Mouse (Mus musculus): ENCODE measurements around the gene Gsk3b. TPM values are rescaled to one million over a fixed set of nuclear protein-coding genes. Genes with fewer than 3 reads are reported as not detected.

Gene Gsk3b
- total and polyA plus RNA-seq, 3 experiments = 6.1 to 30.8 (median 15.5) TPM

- in situ Hi-C loops (cut with MboI; ENCODE audit: low pct_ligation_motif_present, low pct_unique_long_range_greater_than_20kb, low sequenced_read_pairs) = no loop called here
- H3K9ac ChIP-seq (ENCODE audit: insufficient read depth, low read depth) = no peak overlapping the region
- no peak for TF ChIP-seq ZKSCAN1 (IDR thresholded peaks at IDR 0.05; ENCODE audit: borderline replicate concordance, low read depth, low read length)
- TF ChIP-seq RAD21 (IDR thresholded peaks at IDR 0.05; ENCODE audit: low read depth, low read length) = no peak
- no peak for TF ChIP-seq ELF1 (IDR thresholded peaks at IDR 0.05; ENCODE audit: low read depth, low read length)
- no peak for TF ChIP-seq CHD1 (IDR thresholded peaks at IDR 0.05; ENCODE audit: low read depth, low read length)
- no peak for TF ChIP-seq JUN (IDR thresholded peaks at IDR 0.05; ENCODE audit: insufficient read depth, low read depth, low read length)
- TF ChIP-seq EP300 (IDR thresholded peaks at IDR 0.05; ENCODE audit: low read length) = no peak
- no peak for TF ChIP-seq JUND (conservative IDR thresholded peaks at IDR 0.05; ENCODE audit: low read depth, low read length)
- no peak for TF ChIP-seq TBP (conservative IDR thresholded peaks at IDR 0.05; ENCODE audit: low read depth, low read length)
- no peak for TF ChIP-seq ZMIZ1 (IDR thresholded peaks at IDR 0.05; ENCODE audit: low read depth, low read length)
- TF ChIP-seq E2F4 (IDR thresholded peaks at IDR 0.05; ENCODE audit: insufficient replicate concordance, low read depth, low read length) = no peak
- no peak for TF ChIP-seq MEF2A (IDR thresholded peaks at IDR 0.05; ENCODE audit: borderline replicate concordance, low read depth, low read length)
- TF ChIP-seq MXI1 (IDR thresholded peaks at IDR 0.05; ENCODE audit: low read depth, low read length) = no peak
- TF ChIP-seq MAX (IDR thresholded peaks at IDR 0.05; ENCODE audit: low read length) = no peak
- no peak for TF ChIP-seq MYC (IDR thresholded peaks at IDR 0.05; ENCODE audit: low read depth, low read length)
Measured at GRCm38 (mm10) chr16:38164811-38165591, 76.2 kb downstream of the Gsk3b start.

DNA sequence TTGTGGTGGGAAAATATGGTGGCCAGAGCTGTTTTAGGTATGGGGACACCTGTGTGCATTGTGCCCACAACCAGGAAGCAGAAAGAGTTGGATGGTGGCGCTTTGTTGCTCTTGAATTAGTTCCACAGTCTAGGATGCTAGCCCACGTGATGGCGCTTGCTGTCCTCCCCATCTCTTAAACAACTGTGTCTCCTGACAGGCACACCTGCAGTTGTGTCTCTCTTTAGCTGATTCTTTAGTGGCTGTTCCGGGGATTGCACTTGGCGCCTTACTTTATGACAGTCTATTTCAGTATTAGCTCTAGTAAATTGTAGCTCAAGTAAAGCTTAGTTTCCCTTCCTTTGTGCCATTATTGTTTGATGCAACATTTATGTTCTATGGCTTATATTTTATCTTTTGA is 80.2 kb downstream of the Gsk3b start:
- no peak overlapping the region for H3K4me2 ChIP-seq (ENCODE audit: insufficient read depth, low read depth, poor library complexity, severe bottlenecking)
- H3K9me3 ChIP-seq (replicated peaks; ENCODE audit: low read length) = no peaks in the 10 kb centered on the region
- H3K27me3 ChIP-seq (replicated peaks) = no peaks in the 10 kb centered on the region
- peaks cover 9% of the 10 kb centered on the region for H3K79me2 ChIP-seq (replicated peaks; ENCODE audit: control insufficient read depth, extremely low read depth, insufficient read depth, poor library complexity, severe bottlenecking)
- no peak for DNase-seq (ENCODE audit: extremely low read depth)
- no peak overlapping the region for H3K27ac ChIP-seq (ENCODE audit: insufficient read depth, low read depth)
- no peak overlapping the region for H3K4me3 ChIP-seq (replicated peaks in 1 of 3; ENCODE audit: low read depth in 2 of 3, low read length in 2 of 3, poor library complexity in 1 of 3)
- dilution Hi-C loops (cut with MboI; ENCODE audit: extremely low pct_ligation_motif_present, extremely low pct_unique_long_range_greater_than_20kb, low sequenced_read_pairs) = no loop called here
- H3K9ac ChIP-seq (ENCODE audit: insufficient read depth, low read depth) = no peak overlapping the region
- in situ Hi-C loops (cut with MboI; ENCODE audit: low pct_ligation_motif_present, low pct_unique_long_range_greater_than_20kb, low sequenced_read_pairs) = no loop called here
- peaks cover 14 to 55% of the 10 kb centered on the region in 2 experiments for H3K36me3 ChIP-seq (replicated peaks in 1 of 2; ENCODE audit: control insufficient read depth in 1 of 2, insufficient read depth in 1 of 2, low read length in 1 of 2)
- TF ChIP-seq MAZ (IDR thresholded peaks at IDR 0.05; ENCODE audit: low read depth, low read length) = no peak
- no peak for TF ChIP-seq ZMIZ1 (IDR thresholded peaks at IDR 0.05; ENCODE audit: low read depth, low read length)
- TF ChIP-seq USF1 (IDR thresholded peaks at IDR 0.05; ENCODE audit: low read depth, low read length) = no peak
- TF ChIP-seq TBP (conservative IDR thresholded peaks at IDR 0.05; ENCODE audit: low read depth, low read length) = no peak
- TF ChIP-seq POLR2AphosphoS2 (IDR thresholded peaks at IDR 0.05; ENCODE audit: low read depth, low read length) = no peak
- no peak for TF ChIP-seq MXI1 (IDR thresholded peaks at IDR 0.05; ENCODE audit: low read depth, low read length)
- TF ChIP-seq SIN3A (IDR thresholded peaks at IDR 0.05; ENCODE audit: low read length) = no peak
- no peak for TF ChIP-seq E2F4 (IDR thresholded peaks at IDR 0.05; ENCODE audit: insufficient replicate concordance, low read depth, low read length)
- TF ChIP-seq GABPA (IDR thresholded peaks at IDR 0.05; ENCODE audit: insufficient replicate concordance, low read depth, low read length) = no peak
- no peak for TF ChIP-seq USF2 (conservative IDR thresholded peaks at IDR 0.05; ENCODE audit: low read depth, low read length)
- TF ChIP-seq JUND (conservative IDR thresholded peaks at IDR 0.05; ENCODE audit: low read depth, low read length) = no peak
- TF ChIP-seq HCFC1 (IDR thresholded peaks at IDR 0.05; ENCODE audit: low read depth, low read length) = no peak
- TF ChIP-seq ZC3H11A (IDR thresholded peaks at IDR 0.05; ENCODE audit: low read depth, low read length) = no peak
- H3K4me1 ChIP-seq (ENCODE audit: control insufficient read depth in 1 of 2, insufficient read depth in 2 of 2) = peaks cover 0 to 11% of the 10 kb centered on the region in 2 experiments; a peak in 2 of 4 replicates

More at GRCm38 (mm10) chr16:38164811-38165591, 76.2 kb downstream of the Gsk3b start:
- Histone ChIP-seq H3K4me1 (ENCODE audit: control insufficient read depth in 1 of 2, insufficient read depth in 2 of 2) (peaks cover 0 to 4% of the 10 kb centered on the region in 2 experiments; a peak in 1 of 4 replicates), H3K36me3 (replicated peaks in 1 of 2; ENCODE audit: control insufficient read depth in 1 of 2, insufficient read depth in 1 of 2, low read length in 1 of 2) (peaks cover 0 to 44% of the 10 kb centered on the region in 2 experiments), H3K4me2 (ENCODE audit: insufficient read depth, low read depth, poor library complexity, severe bottlenecking) (no peak overlapping the region), H3K27me3 (replicated peaks) (no peaks in the 10 kb centered on the region), H3K9me3 (replicated peaks; ENCODE audit: low read length) (no peaks in the 10 kb centered on the region), H3K27ac (ENCODE audit: insufficient read depth, low read depth) (no peak overlapping the region), H3K79me2 (replicated peaks; ENCODE audit: control insufficient read depth, extremely low read depth, insufficient read depth, poor library complexity, severe bottlenecking) (peaks cover 17% of the 10 kb centered on the region), H3K4me3 (replicated peaks in 1 of 3; ENCODE audit: low read depth in 2 of 3, low read length in 2 of 3, poor library complexity in 1 of 3) (no peak overlapping the region)
- DNase-seq (ENCODE audit: extremely low read depth) = no peak
- dilution Hi-C loops (cut with MboI; ENCODE audit: extremely low pct_ligation_motif_present, extremely low pct_unique_long_range_greater_than_20kb, low sequenced_read_pairs) = no loop called here
